Mouse (Mus musculus): ENCODE results near the gene Cmss1. TPM values are rescaled to one million over a fixed set of nuclear protein-coding genes. Genes with fewer than 3 reads are reported as not detected.

Cmss1 gene
- polyA plus RNA-seq, 1 experiment from 2014 or later, result 52.5 TPM

DNA sequence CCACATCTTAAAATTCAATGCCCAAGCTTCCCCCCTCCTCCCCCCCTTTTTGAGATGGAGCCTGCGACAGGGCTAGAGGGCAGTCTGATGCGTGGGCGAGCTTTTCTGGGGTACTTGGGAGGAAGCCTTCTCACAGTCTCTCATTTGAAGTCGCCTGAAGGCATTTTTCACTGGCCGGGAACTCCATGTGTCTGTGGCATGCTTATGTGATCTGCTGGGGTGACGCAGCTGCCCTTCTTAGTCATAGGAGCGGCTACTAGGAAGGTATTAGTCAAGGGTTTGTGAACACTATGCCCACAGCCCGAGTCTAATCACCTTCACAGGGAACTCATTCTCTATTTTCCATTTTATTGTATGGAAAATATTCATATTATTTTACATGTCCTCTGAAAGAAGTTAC, 325.2 kb downstream of the Cmss1 start:
- no peak overlapping the region for H3K4me3 ChIP-seq (ENCODE audit: low read depth, low read length)
- ATAC-seq (replicated peaks; ENCODE audit: low FRiP score), result no peak
- 78% methylated on average over 8 of the region's 8 CpGs for WGBS

DNA sequence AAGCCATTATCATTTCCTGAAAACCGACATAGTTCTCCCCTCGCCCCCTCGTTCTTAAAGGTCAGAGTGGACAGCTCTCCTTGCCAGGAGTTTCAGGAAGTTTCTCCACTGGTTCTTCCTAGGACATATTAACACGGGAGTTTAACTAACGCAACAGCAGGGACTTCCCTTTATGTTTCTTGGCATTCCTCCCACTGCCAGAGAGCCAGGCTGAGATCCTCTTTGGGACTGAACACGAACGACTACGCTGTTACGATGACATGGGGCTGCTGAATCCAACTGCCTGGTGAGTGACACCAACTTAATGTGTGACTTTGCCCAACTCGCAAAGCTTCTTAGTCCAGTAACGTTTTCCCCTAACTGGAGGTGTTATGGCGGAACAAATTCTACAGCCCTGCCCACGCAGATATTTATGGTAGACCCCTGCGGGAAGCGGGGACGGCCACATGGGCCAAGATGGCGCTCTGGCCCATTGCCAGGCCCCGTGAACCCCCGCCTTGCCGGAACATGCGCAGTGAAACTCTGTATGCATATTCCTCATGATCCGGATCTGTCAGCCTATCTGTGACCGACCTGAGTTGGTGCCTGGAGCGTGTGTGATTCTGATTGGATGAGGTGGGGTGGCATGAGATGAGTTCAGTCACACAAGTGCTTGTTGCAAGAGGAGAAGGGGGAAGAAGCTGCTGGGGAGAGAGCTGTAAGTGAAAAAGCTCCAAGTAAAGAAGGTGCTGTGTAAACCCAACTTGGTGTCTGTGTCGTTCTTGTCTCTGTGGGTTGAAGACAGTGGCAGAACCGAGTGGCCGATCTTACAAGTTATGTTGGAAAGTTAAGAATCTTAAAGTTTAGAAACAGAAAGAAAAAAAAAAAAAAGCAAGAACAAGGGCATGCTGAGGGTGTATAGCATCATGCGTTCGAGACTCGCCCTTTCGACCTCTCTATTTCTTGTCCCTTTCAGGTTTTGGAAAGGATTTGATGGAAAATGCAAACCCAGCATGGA, 326.1 kb downstream of the Cmss1 start:
- no peak overlapping the region for H3K4me2 ChIP-seq (ENCODE audit: low read depth, low read length, severe bottlenecking)
- no peaks in the 10 kb centered on the region for H3K36me3 ChIP-seq (ENCODE audit: control insufficient read depth, insufficient read depth, low read length)
- ATAC-seq (replicated peaks; ENCODE audit: low FRiP score), result no peak
- H3K27me3 ChIP-seq (ENCODE audit: control insufficient read depth, insufficient read depth, low read length), result no peaks in the 10 kb centered on the region
- DNase-seq (ENCODE audit: low spot score), result no peak
- no peaks in the 10 kb centered on the region for H3K9me3 ChIP-seq (ENCODE audit: control insufficient read depth, low read length)
- 91% methylated on average over 31 of the region's 31 CpGs for WGBS
- H3K27ac ChIP-seq (ENCODE audit: low read depth, low read length), result no peak overlapping the region
- H3K4me1 ChIP-seq (replicated peaks; ENCODE audit: control insufficient read depth, insufficient read depth, low read length), result no peaks in the 10 kb centered on the region
- no peak overlapping the region for H3K4me3 ChIP-seq (ENCODE audit: low read depth, low read length)
- no peak overlapping the region for H3K9ac ChIP-seq (ENCODE audit: low read length)

More for the DNA sequence above, 325.2 kb downstream of the Cmss1 start:
- Histone ChIP-seq H3K27ac (ENCODE audit: low read depth, low read length) (no peak overlapping the region), H3K36me3 (ENCODE audit: control insufficient read depth, insufficient read depth, low read length) (no peaks in the 10 kb centered on the region), H3K27me3 (ENCODE audit: control insufficient read depth, insufficient read depth, low read length) (no peaks in the 10 kb centered on the region), H3K4me2 (ENCODE audit: low read depth, low read length, severe bottlenecking) (no peak overlapping the region), H3K9ac (ENCODE audit: low read length) (no peak overlapping the region), H3K9me3 (ENCODE audit: control insufficient read depth, low read length) (no peaks in the 10 kb centered on the region), H3K4me1 (replicated peaks; ENCODE audit: control insufficient read depth, insufficient read depth, low read length) (no peaks in the 10 kb centered on the region)
- DNase-seq (ENCODE audit: low spot score), result no peak

DNA sequence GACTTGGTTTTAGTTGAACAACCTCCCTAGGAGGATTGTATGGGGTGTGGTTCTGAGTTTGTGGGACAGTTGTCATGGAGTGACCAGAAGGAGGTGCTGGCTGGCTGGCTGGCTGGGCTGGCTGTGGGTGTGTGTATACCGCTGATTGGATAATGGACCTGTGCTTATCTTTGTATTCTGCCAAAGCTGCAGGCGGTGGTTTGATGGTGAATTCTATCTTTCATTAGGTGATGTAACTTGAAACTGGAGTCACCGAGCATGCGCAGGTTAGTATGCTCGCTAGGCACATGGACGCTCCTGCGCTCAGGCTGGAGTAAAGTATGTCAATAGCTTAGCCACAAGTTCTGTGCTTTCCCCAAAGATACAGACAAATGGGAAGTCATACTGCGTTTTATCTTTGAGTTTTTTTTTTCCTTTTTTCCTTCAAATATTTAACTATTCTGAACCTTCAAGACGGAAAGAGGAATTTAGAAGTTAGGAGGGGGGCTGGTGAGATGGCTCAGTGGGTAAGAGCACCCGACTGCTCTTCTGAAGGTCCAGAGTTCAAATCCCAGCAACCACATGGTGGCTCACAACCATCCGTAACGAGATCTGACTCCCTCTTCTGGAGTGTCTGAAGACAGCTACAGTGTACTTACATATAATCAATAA, 327.6 kb downstream of the Cmss1 start:
- Histone ChIP-seq H3K4me2 (ENCODE audit: low read depth, low read length, severe bottlenecking) (no peak overlapping the region), H3K9ac (ENCODE audit: low read length) (no peak overlapping the region), H3K27ac (ENCODE audit: low read depth, low read length) (no peak overlapping the region), H3K27me3 (ENCODE audit: control insufficient read depth, insufficient read depth, low read length) (no peaks in the 10 kb centered on the region), H3K4me3 (ENCODE audit: low read depth, low read length) (no peak overlapping the region), H3K36me3 (ENCODE audit: control insufficient read depth, insufficient read depth, low read length) (no peaks in the 10 kb centered on the region), H3K9me3 (ENCODE audit: control insufficient read depth, low read length) (no peaks in the 10 kb centered on the region), H3K4me1 (replicated peaks; ENCODE audit: control insufficient read depth, insufficient read depth, low read length) (no peaks in the 10 kb centered on the region)
- ATAC-seq (replicated peaks; ENCODE audit: low FRiP score), result no peak
- no peak for DNase-seq (ENCODE audit: low spot score)
- 88% methylated on average over 10 of the region's 12 CpGs for WGBS

DNA sequence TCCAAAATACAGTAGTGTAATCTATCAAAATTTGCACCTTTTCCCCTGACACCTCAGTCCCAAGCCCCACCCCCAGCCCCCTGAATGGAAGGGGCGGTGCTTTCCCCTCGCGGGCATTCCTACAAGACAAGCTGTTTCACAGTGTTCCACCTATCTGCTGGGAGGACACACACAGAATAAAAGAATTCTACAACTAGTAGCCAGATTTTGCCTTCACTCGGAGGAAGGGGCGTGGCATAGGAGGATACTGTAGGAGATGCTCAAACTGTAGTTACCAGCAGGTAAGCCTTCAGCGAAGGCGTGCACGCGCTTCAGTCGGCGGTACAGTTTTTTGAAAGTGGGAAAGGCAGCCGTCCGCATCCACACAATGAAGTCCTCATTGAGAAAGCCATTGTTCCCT, 336.9 kb downstream of the Cmss1 start:
- Histone ChIP-seq H3K4me1 (replicated peaks; ENCODE audit: control insufficient read depth, insufficient read depth, low read length) (no peaks in the 10 kb centered on the region), H3K4me2 (ENCODE audit: low read depth, low read length, severe bottlenecking) (no peak overlapping the region), H3K27me3 (ENCODE audit: control insufficient read depth, insufficient read depth, low read length) (no peaks in the 10 kb centered on the region), H3K4me3 (ENCODE audit: low read depth, low read length) (no peak overlapping the region), H3K9me3 (ENCODE audit: control insufficient read depth, low read length) (no peaks in the 10 kb centered on the region), H3K36me3 (ENCODE audit: control insufficient read depth, insufficient read depth, low read length) (no peaks in the 10 kb centered on the region), H3K27ac (ENCODE audit: low read depth, low read length) (no peak overlapping the region), H3K9ac (ENCODE audit: low read length) (no peak overlapping the region)
- no peak for DNase-seq (ENCODE audit: low spot score)
- ATAC-seq (replicated peaks; ENCODE audit: low FRiP score), result no peak
- 94% methylated on average over 13 of the region's 13 CpGs for WGBS

DNA sequence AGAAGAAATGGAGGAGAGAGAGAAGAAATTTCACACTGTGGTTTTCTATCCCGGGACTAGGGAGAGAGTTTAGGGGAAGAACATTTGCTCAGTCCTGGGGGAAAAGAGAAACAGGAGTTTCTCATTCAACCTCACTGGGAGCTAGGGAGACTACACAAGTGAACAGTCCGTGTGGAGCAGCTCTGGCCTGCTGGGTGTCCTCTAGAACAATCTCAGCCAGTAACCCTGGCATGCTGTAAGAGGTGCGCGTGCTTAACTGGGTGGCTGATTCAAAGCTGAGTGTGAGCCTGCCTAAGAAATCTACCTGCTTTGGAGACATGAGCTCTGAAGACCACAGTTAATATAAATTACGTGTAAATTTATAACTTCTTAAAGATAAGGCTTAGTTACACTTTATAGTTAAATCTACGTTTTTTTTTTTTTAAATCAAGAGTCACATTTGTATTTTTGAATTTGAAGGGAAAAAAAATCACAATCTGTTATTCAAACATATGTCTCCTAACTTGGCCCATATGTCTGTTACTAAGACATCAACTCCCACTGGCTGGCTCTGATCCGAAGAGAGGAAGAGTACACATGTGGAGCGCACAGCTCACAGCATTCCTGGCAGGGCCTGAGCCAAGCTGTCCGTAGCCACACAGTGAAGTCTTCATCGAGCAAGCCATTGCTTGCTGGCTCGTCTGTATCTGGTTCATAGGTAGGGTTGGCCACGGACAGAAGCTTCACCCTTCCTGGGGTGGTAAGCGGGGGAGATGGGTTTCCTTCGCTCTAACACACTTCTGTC, 338.4 kb downstream of the Cmss1 start:
- Histone ChIP-seq H3K4me1 (replicated peaks; ENCODE audit: control insufficient read depth, insufficient read depth, low read length) (no peaks in the 10 kb centered on the region), H3K4me3 (ENCODE audit: low read depth, low read length) (no peak overlapping the region), H3K27me3 (ENCODE audit: control insufficient read depth, insufficient read depth, low read length) (no peaks in the 10 kb centered on the region), H3K9me3 (ENCODE audit: control insufficient read depth, low read length) (no peaks in the 10 kb centered on the region), H3K27ac (ENCODE audit: low read depth, low read length) (no peak overlapping the region), H3K9ac (ENCODE audit: low read length) (no peak overlapping the region), H3K4me2 (ENCODE audit: low read depth, low read length, severe bottlenecking) (no peak overlapping the region), H3K36me3 (ENCODE audit: control insufficient read depth, insufficient read depth, low read length) (no peaks in the 10 kb centered on the region)
- DNase-seq (ENCODE audit: low spot score), result no peak
- ATAC-seq (replicated peaks; ENCODE audit: low FRiP score), result no peak
- WGBS, result 89% methylated on average over 14 of the region's 14 CpGs

DNA sequence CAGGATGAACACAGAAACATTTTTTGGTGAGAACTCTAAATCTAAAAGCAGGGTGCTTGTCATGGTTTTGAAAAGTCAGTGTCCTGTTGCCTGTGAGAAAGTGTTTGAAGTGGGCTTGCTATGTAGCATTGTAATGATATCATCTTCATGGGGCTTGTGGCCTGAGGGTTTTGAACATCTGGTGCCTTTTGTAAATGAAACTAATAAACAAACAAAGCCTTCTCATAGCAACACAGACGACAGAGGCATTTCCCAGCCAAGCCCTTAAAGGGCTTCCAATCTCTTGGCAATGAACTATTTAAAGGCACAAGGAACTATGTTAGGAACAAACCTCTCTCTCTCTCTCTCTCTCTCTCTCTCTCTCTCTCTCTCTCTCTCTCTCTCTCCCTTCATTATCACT, 339.6 kb downstream of the Cmss1 start:
- Histone ChIP-seq H3K4me1 (replicated peaks; ENCODE audit: control insufficient read depth, insufficient read depth, low read length) (no peaks in the 10 kb centered on the region), H3K9me3 (ENCODE audit: control insufficient read depth, low read length) (no peaks in the 10 kb centered on the region), H3K27me3 (ENCODE audit: control insufficient read depth, insufficient read depth, low read length) (no peaks in the 10 kb centered on the region), H3K27ac (ENCODE audit: low read depth, low read length) (no peak overlapping the region), H3K4me2 (ENCODE audit: low read depth, low read length, severe bottlenecking) (no peak overlapping the region), H3K4me3 (ENCODE audit: low read depth, low read length) (no peak overlapping the region), H3K36me3 (ENCODE audit: control insufficient read depth, insufficient read depth, low read length) (no peaks in the 10 kb centered on the region), H3K9ac (ENCODE audit: low read length) (no peak overlapping the region)
- ATAC-seq (replicated peaks; ENCODE audit: low FRiP score) (no peak), DNase-seq (ENCODE audit: low spot score) (no peak)
- WGBS, result 24% methylated on average over 1 of the region's 1 CpGs

DNA sequence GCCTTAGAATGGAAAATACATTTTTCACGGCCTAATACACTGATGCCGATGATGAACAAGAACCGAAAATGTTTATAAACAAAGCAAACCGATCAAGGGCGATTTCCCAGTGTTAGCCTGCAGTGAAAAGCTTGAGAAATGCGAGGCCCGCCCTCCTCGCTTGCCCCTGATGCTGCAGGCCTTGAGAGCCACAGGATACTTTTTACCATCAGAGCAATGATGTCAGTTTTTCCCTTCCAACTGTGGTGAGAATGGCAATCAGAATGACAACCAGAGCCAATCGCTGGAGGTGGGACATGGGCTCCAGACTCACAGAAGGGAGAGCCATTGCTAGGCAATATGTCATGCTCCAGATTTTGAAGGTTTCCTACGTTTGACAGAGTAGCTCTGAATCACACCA, 346.5 kb downstream of the Cmss1 start:
- Histone ChIP-seq H3K27me3 (ENCODE audit: control insufficient read depth, insufficient read depth, low read length) (no peaks in the 10 kb centered on the region), H3K36me3 (ENCODE audit: control insufficient read depth, insufficient read depth, low read length) (no peaks in the 10 kb centered on the region), H3K27ac (ENCODE audit: low read depth, low read length) (no peak overlapping the region), H3K9me3 (ENCODE audit: control insufficient read depth, low read length) (no peaks in the 10 kb centered on the region), H3K4me3 (ENCODE audit: low read depth, low read length) (no peak overlapping the region), H3K4me1 (replicated peaks; ENCODE audit: control insufficient read depth, insufficient read depth, low read length) (no peaks in the 10 kb centered on the region), H3K4me2 (ENCODE audit: low read depth, low read length, severe bottlenecking) (no peak overlapping the region), H3K9ac (ENCODE audit: low read length) (no peak overlapping the region)
- ATAC-seq (replicated peaks; ENCODE audit: low FRiP score) (no peak), DNase-seq (ENCODE audit: low spot score) (no peak)
- 93% methylated on average over 10 of the region's 10 CpGs for WGBS

DNA sequence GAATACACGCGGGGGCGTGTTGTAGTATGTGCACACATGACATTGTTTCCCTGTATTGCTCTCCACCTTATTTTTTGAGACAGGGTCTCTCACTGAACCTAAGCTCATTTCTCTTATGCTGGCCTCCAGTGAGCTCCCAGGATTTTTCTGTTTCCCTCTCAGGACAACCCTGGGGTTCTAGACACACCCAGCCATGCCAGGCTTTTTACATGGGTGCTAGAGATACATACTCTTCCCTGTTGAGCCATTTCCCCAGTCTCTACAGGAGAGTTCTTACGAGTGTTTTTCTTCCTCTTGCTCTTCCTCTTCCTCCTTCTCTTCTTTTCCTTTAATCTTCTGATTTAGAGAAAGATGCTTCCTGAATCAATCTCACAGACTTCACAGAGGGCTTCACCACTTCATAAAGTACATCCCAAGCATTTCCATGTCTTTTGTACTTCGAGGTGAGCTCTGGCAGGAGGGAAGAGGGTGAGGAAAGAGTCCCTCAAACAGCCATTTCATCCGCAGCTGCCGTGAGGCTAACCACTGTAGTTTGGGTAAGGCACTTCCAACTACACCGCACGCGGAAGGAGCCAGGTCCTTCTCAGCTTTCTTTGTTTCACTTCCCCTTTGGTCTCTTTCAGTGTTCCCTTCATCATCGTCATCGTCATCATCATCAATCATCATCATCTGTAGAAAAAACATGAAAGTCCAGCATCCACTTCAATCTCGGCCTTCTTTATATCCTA, 347.1 kb downstream of the Cmss1 start:
- Histone ChIP-seq H3K4me3 (ENCODE audit: low read depth, low read length) (no peak overlapping the region), H3K4me2 (ENCODE audit: low read depth, low read length, severe bottlenecking) (no peak overlapping the region), H3K36me3 (ENCODE audit: control insufficient read depth, insufficient read depth, low read length) (no peaks in the 10 kb centered on the region), H3K27me3 (ENCODE audit: control insufficient read depth, insufficient read depth, low read length) (no peaks in the 10 kb centered on the region), H3K9me3 (ENCODE audit: control insufficient read depth, low read length) (no peaks in the 10 kb centered on the region), H3K27ac (ENCODE audit: low read depth, low read length) (no peak overlapping the region), H3K4me1 (replicated peaks; ENCODE audit: control insufficient read depth, insufficient read depth, low read length) (no peaks in the 10 kb centered on the region), H3K9ac (ENCODE audit: low read length) (no peak overlapping the region)
- WGBS, result 93% methylated on average over 13 of the region's 13 CpGs
- ATAC-seq (replicated peaks; ENCODE audit: low FRiP score) (no peak), DNase-seq (ENCODE audit: low spot score) (no peak)

All from forebrain, embryonic 11.5 days (tissue).